In the genomic region with DNA sequence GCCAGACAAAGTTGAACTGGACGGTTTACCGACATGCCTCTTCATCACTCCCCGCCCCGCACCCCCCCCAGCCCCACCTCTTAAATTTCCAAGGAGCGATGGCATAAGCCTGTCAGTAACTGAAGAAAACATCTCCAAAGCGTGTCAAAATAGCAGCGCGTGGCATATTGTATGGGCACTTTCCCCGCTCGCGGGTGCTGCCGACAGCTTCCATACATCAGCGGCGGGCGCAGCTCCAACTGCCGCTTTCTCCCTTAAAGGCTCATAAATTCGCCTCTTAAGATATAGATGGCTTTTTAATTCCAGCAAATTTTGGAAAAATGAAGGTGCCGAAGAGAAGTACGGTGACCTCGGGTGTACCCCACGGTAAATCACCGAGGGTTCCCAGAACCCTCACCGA, we compare ENCODE assay signal across 11 mouse cellular contexts.
DNase-seq lines count a peak whose midpoint lies in the region; ATAC-seq and TF ChIP-seq lines count a peak whose summit lies in the region.
"Had no signal": no experiment of that assay in that cellular context is flagged by ENCODE, and none has a peak within 500 bp of the region (broad histone marks: within the 10 kb centered on the region; RNA-seq: fewer than 3 reads in every experiment).

No protein-coding gene starts in this region.

- no peaks in the 10 kb centered on the region for H3K9me3 ChIP-seq in stomach, embryonic 14.5 days (ENCODE audit: control insufficient read depth, low read depth, low read length)
- no peaks in the 10 kb centered on the region for H3K9me3 ChIP-seq in stomach, postnatal 0 days (ENCODE audit: control insufficient read depth, low read length)
- H3K9me3 ChIP-seq in hindbrain, embryonic 11.5 days (ENCODE audit: control insufficient read depth, low read length), result no peaks in the 10 kb centered on the region
- H3K9me3 ChIP-seq in midbrain, embryonic 16.5 days (replicated peaks; ENCODE audit: control insufficient read depth, low read length, poor library complexity, severe bottlenecking), result no peaks in the 10 kb centered on the region
- H3K9me3 ChIP-seq: embryonic facial prominence, embryonic 12.5 days; heart, embryonic 15.5 days had no signal

- no peaks in the 10 kb centered on the region for H3K36me3 ChIP-seq in stomach, embryonic 14.5 days (ENCODE audit: control insufficient read depth, insufficient read depth, low read length)
- no peaks in the 10 kb centered on the region for H3K36me3 ChIP-seq in stomach, postnatal 0 days (ENCODE audit: control insufficient read depth, insufficient read depth, low read length)
- H3K36me3 ChIP-seq in hindbrain, embryonic 11.5 days (ENCODE audit: control insufficient read depth, insufficient read depth, low read length), result no peaks in the 10 kb centered on the region
- H3K36me3 ChIP-seq in midbrain, embryonic 16.5 days (ENCODE audit: control insufficient read depth, insufficient read depth, low read length), result no peaks in the 10 kb centered on the region; the same call in 1 of the 2 replicates
- H3K36me3 ChIP-seq: embryonic facial prominence, embryonic 12.5 days; heart, embryonic 15.5 days had no signal

- H3K4me1 ChIP-seq in stomach, embryonic 14.5 days (ENCODE audit: control insufficient read depth, insufficient read depth, low read length), result peaks cover 14% of the 10 kb centered on the region; the same call in 1 of the 2 replicates
- no peaks in the 10 kb centered on the region for H3K4me1 ChIP-seq in stomach, postnatal 0 days (replicated peaks; ENCODE audit: control insufficient read depth, insufficient read depth)
- H3K4me1 ChIP-seq in hindbrain, embryonic 11.5 days (replicated peaks; ENCODE audit: control insufficient read depth, insufficient read depth, low read length), result peaks cover 22% of the 10 kb centered on the region
- H3K4me1 ChIP-seq in midbrain, embryonic 16.5 days (ENCODE audit: control insufficient read depth, insufficient read depth, low read length), result peaks cover 36% of the 10 kb centered on the region
- H3K4me1 ChIP-seq: heart, embryonic 15.5 days had no signal

- H3K4me2 ChIP-seq in stomach, embryonic 14.5 days (replicated peaks; ENCODE audit: low read depth, low read length), result 0 out of 2 replicates have a peak overlapping the region, but pooled peaks have one; percentile 10
- H3K4me2 ChIP-seq in stomach, postnatal 0 days (replicated peaks; ENCODE audit: low read depth), result no peak overlapping the region
- H3K4me2 ChIP-seq in hindbrain, embryonic 11.5 days (replicated peaks; ENCODE audit: low read depth, low read length), result peak overlapping the region; percentile 49
- H3K4me2 ChIP-seq in midbrain, embryonic 16.5 days (ENCODE audit: low read length), result peak overlapping the region; percentile 48
- H3K4me2 ChIP-seq: embryonic facial prominence, embryonic 12.5 days; heart, embryonic 15.5 days had no signal

- H3K27ac ChIP-seq in stomach, embryonic 14.5 days (ENCODE audit: low read length), result no peak overlapping the region
- H3K27ac ChIP-seq in stomach, postnatal 0 days (replicated peaks), result no peak overlapping the region
- peak overlapping the region; percentile 40; the same call in 1 of the 2 replicates for H3K27ac ChIP-seq in hindbrain, embryonic 11.5 days (ENCODE audit: low read depth, low read length)
- no peak overlapping the region for H3K27ac ChIP-seq in midbrain, embryonic 16.5 days (ENCODE audit: low read length)
- H3K27ac ChIP-seq: embryonic facial prominence, embryonic 12.5 days; heart, embryonic 15.5 days; liver, embryonic 14.5 days had no signal

- H3K9ac ChIP-seq in stomach, embryonic 14.5 days (replicated peaks; ENCODE audit: low read depth, low read length), result no peak overlapping the region
- no peak overlapping the region for H3K9ac ChIP-seq in stomach, postnatal 0 days (ENCODE audit: low read length)
- no peak overlapping the region for H3K9ac ChIP-seq in hindbrain, embryonic 11.5 days (ENCODE audit: low read depth, low read length)
- H3K9ac ChIP-seq in midbrain, embryonic 16.5 days (ENCODE audit: low read depth, low read length), result no peak overlapping the region; the same call in 1 of the 2 replicates
- H3K9ac ChIP-seq: embryonic facial prominence, embryonic 12.5 days; heart, embryonic 15.5 days; liver, embryonic 14.5 days had no signal

- H3K4me3 ChIP-seq in stomach, embryonic 14.5 days (ENCODE audit: low read depth, low read length), result no peak overlapping the region
- H3K4me3 ChIP-seq in stomach, postnatal 0 days (ENCODE audit: low read depth, low read length), result no peak overlapping the region
- peak overlapping the region; percentile 8; the same call in 1 of the 2 replicates for H3K4me3 ChIP-seq in hindbrain, embryonic 11.5 days (ENCODE audit: low read depth, low read length)
- H3K4me3 ChIP-seq in midbrain, embryonic 16.5 days (ENCODE audit: low read depth, low read length), result peak overlapping the region; percentile 8; the same call in 1 of the 2 replicates
- H3K4me3 ChIP-seq: embryonic facial prominence, embryonic 12.5 days; heart, embryonic 15.5 days had no signal

- no peak for TF ChIP-seq EP300 in stomach, postnatal 0 days (optimal IDR thresholded peaks at IDR 0.05)

- 26% methylated on average over 23 of the region's 23 CpGs for WGBS in stomach, embryonic 14.5 days
- WGBS in stomach, postnatal 0 days, result 31% methylated on average over 23 of the region's 23 CpGs
- 16% methylated on average over 23 of the region's 23 CpGs for WGBS in hindbrain, embryonic 11.5 days
- whole genome bisulfite sequencing in midbrain, embryonic 16.5 days, result 14% methylated on average over 23 of the region's 23 CpGs

- 0 out of 2 replicates have a peak, but pooled peaks cover 5% of the 10 kb centered on the region for H3K27me3 ChIP-seq in stomach, embryonic 14.5 days (ENCODE audit: control insufficient read depth, insufficient read depth, low read length)
- H3K27me3 ChIP-seq in stomach, postnatal 0 days (ENCODE audit: control insufficient read depth, insufficient read depth, low read length), result no peaks in the 10 kb centered on the region
- H3K27me3 ChIP-seq in hindbrain, embryonic 11.5 days (ENCODE audit: control insufficient read depth, insufficient read depth, low read length), result peaks cover 10% of the 10 kb centered on the region
- no peaks in the 10 kb centered on the region; the same call in 1 of the 2 replicates for H3K27me3 ChIP-seq in midbrain, embryonic 16.5 days (ENCODE audit: control insufficient read depth, insufficient read depth, low read depth, low read length)

- DNase-seq in stomach, postnatal 0 days (ENCODE audit: low spot score), result no peak
- DNase-seq in hindbrain, embryonic 11.5 days (ENCODE audit: low spot score), result peak; percentile 52
- DNase-seq in ovary, postnatal 36 days (ENCODE audit: low spot score), result no peak
- DNase-seq in urinary bladder, postnatal 14 days (ENCODE audit: low spot score), result no peak
- no peak for DNase-seq in spleen, postnatal 14 days (ENCODE audit: low spot score in 2 of 2)
- DNase-seq: kidney, adult 9 months had no signal

- no peak for ATAC-seq in stomach, embryonic 14.5 days (ENCODE audit: insufficient number of reproducible peaks, insufficient read depth, low FRiP score, low read depth)
- no peak for ATAC-seq in stomach, postnatal 0 days (ENCODE audit: low FRiP score, low TSS enrichment)
- no peak for ATAC-seq in hindbrain, embryonic 11.5 days (ENCODE audit: low FRiP score)
- ATAC-seq in midbrain, embryonic 16.5 days, result no peak

- TF ChIP-seq CTCF in stomach, postnatal 0 days (IDR thresholded peaks at IDR 0.05; ENCODE audit: low read depth), result no peak

Comparison
In these comparisons a context has a peak if more than half of its experiments do, and no peak if none do; other contexts are left out.
1. H3K4me3 ChIP-seq: peak in hindbrain, embryonic 11.5 days (single experiment) and midbrain, embryonic 16.5 days (single experiment); none in stomach, embryonic 14.5 days (single experiment) and stomach, postnatal 0 days (single experiment).